Mouse (Mus musculus): Measurements from ENCODE around the gene Elf2.

GRCm38 (mm10) chr3:51270069-51270817, 70.2 kb downstream of the Elf2 start:
- no peak for TF ChIP-seq CTCF (IDR thresholded peaks at IDR 0.05; ENCODE audit: low read depth)
- TF ChIP-seq EP300 (IDR thresholded peaks at IDR 0.05; ENCODE audit: low read depth), result no peak
